Comparison of ENCODE assay signal across 11 mouse cellular contexts in the genomic region with DNA sequence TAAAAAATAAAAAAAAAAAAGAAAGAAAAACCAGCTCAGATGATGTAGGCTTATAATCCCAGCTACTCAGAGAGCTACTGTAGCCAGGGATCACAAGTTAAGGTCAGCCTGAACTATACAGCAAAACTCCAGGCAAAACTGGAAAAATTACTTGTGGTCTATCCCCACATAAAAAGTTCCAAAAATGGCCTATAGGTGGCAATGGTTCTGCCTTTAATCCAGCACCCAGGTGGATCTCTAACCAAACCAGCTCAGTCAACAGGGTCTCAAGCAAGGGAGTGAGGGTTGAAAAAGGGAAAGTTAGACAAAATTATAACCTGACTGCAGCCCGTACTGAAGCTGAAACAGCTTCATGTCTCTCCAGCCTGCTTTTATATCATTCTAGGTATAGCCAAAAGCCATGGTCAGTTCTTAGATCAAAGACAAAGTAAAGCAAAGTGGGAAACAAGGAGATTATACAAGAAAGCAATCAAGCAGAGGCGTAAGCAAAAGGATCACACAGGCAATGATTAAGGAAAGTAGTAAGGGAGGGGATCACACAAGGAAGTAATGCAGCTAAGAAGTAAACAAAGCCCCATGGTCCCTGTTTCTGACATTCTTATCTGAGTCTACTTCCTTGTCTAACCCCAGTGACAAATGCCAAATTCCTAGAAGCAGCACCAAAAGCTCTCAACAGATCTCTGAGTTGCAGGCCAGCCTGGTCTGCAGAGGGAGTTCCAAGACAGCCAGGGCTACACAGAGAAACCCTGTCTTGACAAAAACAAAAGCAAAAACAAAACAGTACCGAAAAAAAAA. TPM values are rescaled to one million over a fixed set of nuclear protein-coding genes. Genes with fewer than 3 reads are reported as not detected.
DNase-seq lines count a peak whose midpoint lies in the region; ATAC-seq and TF ChIP-seq lines count a peak whose summit lies in the region.
"Had no signal": no experiment of that assay in that cellular context is flagged by ENCODE, and none has a peak within 500 bp of the region (broad histone marks: within the 10 kb centered on the region; RNA-seq: fewer than 3 reads in every experiment).

No protein-coding gene starts in this region.

- no peaks in the 10 kb centered on the region for H3K4me1 ChIP-seq in limb, embryonic 14.5 days (ENCODE audit: control insufficient read depth, insufficient read depth, low read length)
- no peaks in the 10 kb centered on the region for H3K4me1 ChIP-seq in limb, embryonic 10.5 days

- ATAC-seq in limb, embryonic 14.5 days (ENCODE audit: low FRiP score, low read depth) = no peak

- H3K4me3 ChIP-seq in limb, embryonic 14.5 days (replicated peaks; ENCODE audit: low read length) = no peak overlapping the region
- no peak overlapping the region for H3K4me3 ChIP-seq in limb, embryonic 10.5 days

- no peaks in the 10 kb centered on the region for H3K27me3 ChIP-seq in limb, embryonic 14.5 days (ENCODE audit: control insufficient read depth, insufficient read depth, low read length)
- no peaks in the 10 kb centered on the region for H3K27me3 ChIP-seq in limb, embryonic 10.5 days (ENCODE audit: low read depth, poor library complexity, severe bottlenecking)

- 62% methylated on average over 3 of the region's 3 CpGs for WGBS in limb, embryonic 14.5 days
- 72% methylated on average over 3 of the region's 3 CpGs for WGBS in limb, embryonic 10.5 days

- TF ChIP-seq POLR2A in limb, embryonic 14.5 days (IDR thresholded peaks at IDR 0.05; ENCODE audit: borderline replicate concordance, extremely low read depth, insufficient read depth, insufficient read length) = no peak

- H3K36me3 ChIP-seq in limb, embryonic 14.5 days (ENCODE audit: control insufficient read depth, insufficient read depth, low read length) = no peaks in the 10 kb centered on the region
- no peaks in the 10 kb centered on the region for H3K36me3 ChIP-seq in limb, embryonic 10.5 days

- peak; percentile 22 for DNase-seq in adrenal gland, postnatal 10 days
- DNase-seq in adrenal gland, postnatal 4 days (ENCODE audit: low spot score in 2 of 2) = no peak
- peak; percentile 31 for DNase-seq in limb, embryonic 14.5 days (ENCODE audit: low spot score)
- DNase-seq in limb, embryonic 10.5 days (ENCODE audit: low spot score) = no peak
- peak; percentile 18 for DNase-seq in c-Kit-positive CD71-negative TER-119-negative erythroid progenitor cells, embryonic 14.5 days (ENCODE audit: low read depth)
- peak; percentile 76 for DNase-seq in kidney, adult 9 months
- no peak for DNase-seq in neural tube, embryonic 10.5 days (ENCODE audit: extremely low spot score, low spot score)
- no peak for DNase-seq in gastrocnemius, postnatal 36 days

- H3K9ac ChIP-seq in limb, embryonic 14.5 days (ENCODE audit: low read depth, low read length, severe bottlenecking) = no peak overlapping the region

- H3K9me3 ChIP-seq in limb, embryonic 14.5 days (ENCODE audit: control insufficient read depth, low read length) = no peaks in the 10 kb centered on the region
- H3K9me3 ChIP-seq in limb, embryonic 10.5 days (replicated peaks) = no peaks in the 10 kb centered on the region

- no peak overlapping the region for H3K4me2 ChIP-seq in limb, embryonic 14.5 days (replicated peaks; ENCODE audit: low read depth, low read length, severe bottlenecking)

- no peak overlapping the region for H3K27ac ChIP-seq in limb, embryonic 14.5 days (replicated peaks; ENCODE audit: low read depth, low read length)
- no peak overlapping the region for H3K27ac ChIP-seq in limb, embryonic 10.5 days

- intact Hi-C loops in gastrocnemius, postnatal 36 days (cut with DNase I) = loop anchor here (5.0 kb wide), 2 partner anchors 112 to 227 kb away; no protein-coding TSS in a partner anchor

RNA-seq across cellular contexts. Expression of gene Ces2b, which starts 41.3 kb away (rescaled TPM):
- total RNA-seq in adrenal gland, postnatal 10 days (2021) = 1 to 10 TPM; 5.1 to 9.9 TPM
- 1 to 10 TPM; 2.8 to 8.4 TPM for total RNA-seq in adrenal gland, postnatal 4 days (2021)
- 0.13 and 0.14 TPM in 2 replicates for polyA plus RNA-seq in limb, embryonic 14.5 days (2012; rRNA removed)
- 0.15 and 0.22 TPM in 2 replicates for polyA plus RNA-seq in limb, embryonic 14.5 days (2014; fragmentation: Nextera tagmentation; extraction: Ambion mirVana)
- 0.11 TPM in 1 of 2 replicates, not detected in the other for polyA plus RNA-seq in limb, embryonic 10.5 days (2016; fragmentation: Nextera tagmentation; extraction: Ambion mirVana)
- total RNA-seq in gastrocnemius, postnatal 36 days (2021) = under 1 TPM; 0.15 to 0.17 TPM
- polyA plus RNA-seq: C2C12 had no signal

RNA-seq across cellular contexts. Expression of gene Ces2a, which starts 56.3 kb away (rescaled TPM):
- 10 to 100 TPM in 1 of 2 experiments, 1 to 10 TPM in 1; 8.1 to 18.5 TPM for total RNA-seq in adrenal gland, postnatal 10 days (2021)
- 10 to 100 TPM in 1 of 2 experiments, under 1 TPM in 1; 0.25 to 15.5 TPM for total RNA-seq in adrenal gland, postnatal 4 days (2021)
- 0.03 and 0.20 TPM in 2 replicates for polyA plus RNA-seq in limb, embryonic 14.5 days (2012; rRNA removed)
- polyA plus RNA-seq in limb, embryonic 14.5 days (2014; fragmentation: Nextera tagmentation; extraction: Ambion mirVana) = not detected in 2 replicates
- not detected in 2 replicates for polyA plus RNA-seq in limb, embryonic 10.5 days (2016; fragmentation: Nextera tagmentation; extraction: Ambion mirVana)
- not detected for total RNA-seq in gastrocnemius, postnatal 36 days (2021)
- polyA plus RNA-seq: C2C12; frontal cortex, adult 2 months; lung, embryonic 16.5 days had no signal

RNA-seq across cellular contexts. Expression of gene Ces2c, which starts 56.8 kb away (rescaled TPM):
- total RNA-seq in adrenal gland, postnatal 10 days (2021) = under 1 TPM in 1 of 2 experiments, not detected in 1; 0.42 TPM
- total RNA-seq in adrenal gland, postnatal 4 days (2021) = under 1 TPM in 1 of 2 experiments, not detected in 1; 0.34 TPM
- 0.03 TPM in 1 of 2 replicates, not detected in the other for polyA plus RNA-seq in limb, embryonic 14.5 days (2012; rRNA removed)
- polyA plus RNA-seq in limb, embryonic 14.5 days (2014; fragmentation: Nextera tagmentation; extraction: Ambion mirVana) = not detected in 2 replicates
- not detected in 2 replicates for polyA plus RNA-seq in limb, embryonic 10.5 days (2016; fragmentation: Nextera tagmentation; extraction: Ambion mirVana)
- 1 to 10 TPM in 1 of 2 experiments, under 1 TPM in 1; 0.20 to 1.3 TPM for total RNA-seq in gastrocnemius, postnatal 36 days (2021)
- polyA plus RNA-seq: C2C12; frontal cortex, adult 2 months; lung, embryonic 16.5 days had no signal

Comparison
In these comparisons a context has a peak if more than half of its experiments do, and no peak if none do; other contexts are left out.
1. DNase-seq: peak in adrenal gland, postnatal 10 days (single experiment), limb, embryonic 14.5 days (single experiment), c-Kit-positive CD71-negative TER-119-negative erythroid progenitor cells, embryonic 14.5 days (single experiment) and kidney, adult 9 months (single experiment); none in adrenal gland, postnatal 4 days (0 of 2), limb, embryonic 10.5 days (single experiment), neural tube, embryonic 10.5 days (single experiment) and gastrocnemius, postnatal 36 days (0 of 2).